Mouse (Mus musculus): ENCODE results near the gene Il6. TPM values are rescaled to one million over a fixed set of nuclear protein-coding genes. Genes with fewer than 3 reads are reported as not detected.
"Not testable (repeated sequence)": the region's sequence is repeated elsewhere in the genome, so short reads cannot be mapped to it uniquely, and the experiment has no call there.

Il6 gene
- polyA plus RNA-seq, 1 experiment, result 2.7 TPM

- Histone ChIP-seq H3K4me1 (ENCODE audit: control insufficient read depth, insufficient read depth, low read length) (peaks cover 12% of the 10 kb centered on the region), H3K4me3 (ENCODE audit: insufficient read depth, low read length) (no peak overlapping the region), H3K27ac (ENCODE audit: insufficient read depth, low read length) (no peak overlapping the region)
- TF ChIP-seq CTCF (IDR thresholded peaks at IDR 0.05; ENCODE audit: borderline replicate concordance, insufficient read depth, low read length) (no peak), POLR2A (IDR thresholded peaks at IDR 0.05; ENCODE audit: low read depth, low read length) (no peak)
Observed at GRCm38 (mm10) chr5:30014580-30014979, 1.7 kb downstream of the Il6 start.

- not testable (repeated sequence) for H3K27ac ChIP-seq (ENCODE audit: insufficient read depth, low read length); H3K4me3 ChIP-seq (ENCODE audit: insufficient read depth, low read length); H3K4me1 ChIP-seq (ENCODE audit: control insufficient read depth, insufficient read depth, low read length)
Observed at GRCm38 (mm10) chr5:30035862-30036261, 22.9 kb downstream of the Il6 start.

DNA sequence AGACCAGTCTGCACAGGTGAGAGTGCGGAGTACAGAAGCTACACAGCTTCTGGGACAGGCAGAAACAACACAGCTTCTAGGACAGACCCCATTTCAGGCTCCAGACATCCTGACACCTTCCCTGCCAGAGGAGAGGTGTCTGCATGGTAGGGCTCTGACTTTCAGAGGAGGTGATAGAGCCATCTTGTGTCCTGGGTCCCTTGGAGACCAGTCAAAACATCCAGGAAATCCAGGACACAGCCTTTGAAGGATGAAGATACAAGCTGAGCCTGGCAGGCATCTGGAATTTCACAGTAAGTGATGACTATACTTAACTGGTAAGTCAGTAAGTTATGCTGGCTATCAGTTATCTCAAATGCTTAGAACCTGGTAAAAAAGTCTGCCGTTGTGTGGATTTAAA, 24.2 kb downstream of the Il6 start:
- not testable (repeated sequence) for H3K27ac ChIP-seq (ENCODE audit: insufficient read depth, low read length); H3K4me3 ChIP-seq (ENCODE audit: insufficient read depth, low read length); H3K4me1 ChIP-seq (ENCODE audit: control insufficient read depth, insufficient read depth, low read length)

- H3K27ac ChIP-seq (ENCODE audit: insufficient read depth, low read length); H3K4me1 ChIP-seq (ENCODE audit: control insufficient read depth, insufficient read depth, low read length); H3K4me3 ChIP-seq (ENCODE audit: insufficient read depth, low read length): not testable (repeated sequence)
Observed at GRCm38 (mm10) chr5:30039324-30039723, 26.4 kb downstream of the Il6 start.

GRCm38 (mm10) chr5:30039841-30040240, 26.9 kb downstream of the Il6 start:
- not testable (repeated sequence) for H3K4me1 ChIP-seq (ENCODE audit: control insufficient read depth, insufficient read depth, low read length); H3K27ac ChIP-seq (ENCODE audit: insufficient read depth, low read length); H3K4me3 ChIP-seq (ENCODE audit: insufficient read depth, low read length)

DNA sequence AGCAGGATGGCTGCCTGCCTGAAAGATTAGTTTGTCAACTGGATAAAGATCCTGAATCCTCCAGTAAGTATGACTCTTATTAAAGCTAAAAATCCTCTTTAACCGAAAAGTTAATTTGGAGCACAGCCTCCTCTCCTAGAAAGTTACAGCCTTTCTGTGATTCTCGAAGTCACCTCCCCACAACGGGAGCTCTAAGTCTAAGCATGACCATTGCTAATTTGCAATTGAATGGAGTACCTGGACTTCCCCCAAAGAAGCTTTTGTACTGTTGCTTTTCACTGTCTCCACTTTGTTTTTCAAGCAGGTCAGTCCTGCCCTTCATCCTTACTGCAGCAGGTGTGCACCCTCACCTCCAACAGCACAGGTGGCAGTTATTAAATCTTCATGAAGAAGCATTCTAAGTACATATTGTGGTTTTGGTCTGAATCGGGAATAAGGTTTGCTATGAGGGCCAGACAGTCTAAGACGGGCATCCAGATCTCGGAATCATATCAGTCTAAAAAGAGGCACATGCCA, 45.4 kb downstream of the Il6 start:
- Histone ChIP-seq H3K4me3 (ENCODE audit: insufficient read depth, low read length) (no peak overlapping the region), H3K4me1 (ENCODE audit: control insufficient read depth, insufficient read depth, low read length) (no peaks in the 10 kb centered on the region), H3K27ac (ENCODE audit: insufficient read depth, low read length) (no peak overlapping the region)
- no peak for TF ChIP-seq POLR2A (IDR thresholded peaks at IDR 0.05; ENCODE audit: low read depth, low read length)
- no peak for TF ChIP-seq CTCF (IDR thresholded peaks at IDR 0.05; ENCODE audit: borderline replicate concordance, insufficient read depth, low read length)

GRCm38 (mm10) chr5:30059607-30060006, 46.7 kb downstream of the Il6 start:
- H3K27ac ChIP-seq (ENCODE audit: insufficient read depth, low read length); H3K4me1 ChIP-seq (ENCODE audit: control insufficient read depth, insufficient read depth, low read length); H3K4me3 ChIP-seq (ENCODE audit: insufficient read depth, low read length): not testable (repeated sequence)

DNA sequence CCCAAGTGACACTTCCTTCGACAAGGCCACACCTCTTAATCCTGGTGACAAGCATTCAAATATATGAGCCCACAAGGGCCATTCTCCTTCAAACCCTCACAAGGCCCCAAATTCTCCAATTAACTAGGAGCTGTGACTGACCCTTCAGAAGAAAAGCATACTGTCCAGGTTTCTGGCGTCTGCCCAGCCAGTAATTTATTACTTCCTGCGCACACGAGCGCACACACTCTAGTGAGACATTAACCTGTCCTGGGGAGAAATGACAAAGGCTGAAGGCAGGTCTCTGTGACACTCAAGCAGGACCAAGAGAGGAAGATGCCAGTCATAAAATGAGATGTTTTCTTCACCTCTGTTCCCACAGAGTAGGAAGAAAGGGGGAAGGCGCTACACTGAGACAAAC, 54.8 kb downstream of the Il6 start:
- no peaks in the 10 kb centered on the region for H3K4me1 ChIP-seq (ENCODE audit: control insufficient read depth, insufficient read depth, low read length)
- no peak overlapping the region for H3K4me3 ChIP-seq (ENCODE audit: insufficient read depth, low read length)
- TF ChIP-seq CTCF (IDR thresholded peaks at IDR 0.05; ENCODE audit: borderline replicate concordance, insufficient read depth, low read length), result no peak
- TF ChIP-seq POLR2A (IDR thresholded peaks at IDR 0.05; ENCODE audit: low read depth, low read length), result no peak

More for the DNA sequence above, 54.8 kb downstream of the Il6 start:
- no peak overlapping the region for H3K27ac ChIP-seq (ENCODE audit: insufficient read depth, low read length)

Other genes with a start within 250 kb of the Il6 start
- gene Tyms, start 60.5 kb downstream of the Il6 start, polyA plus RNA-seq (2011; ENCODE audit: insufficient read length, low read depth, missing spikeins), result 61.5 and 74.1 TPM in 2 replicates
- gene Garem2, start 92.0 kb downstream of the Il6 start, polyA plus RNA-seq (2011; ENCODE audit: insufficient read length, low read depth, missing spikeins), result 1.9 and 2.6 TPM in 2 replicates
- gene 3110082J24Rik, start 93.0 kb downstream of the Il6 start, polyA plus RNA-seq (2011; ENCODE audit: insufficient read length, low read depth, missing spikeins), result not detected in 2 replicates
- gene Hadha, start 142.0 kb downstream of the Il6 start, polyA plus RNA-seq (2011; ENCODE audit: insufficient read length, low read depth, missing spikeins), result 111 and 114 TPM in 2 replicates
- 101 TPM in 2 replicates for gene Hadhb, start 142.1 kb downstream of the Il6 start, polyA plus RNA-seq (2011; ENCODE audit: insufficient read length, low read depth, missing spikeins)
- gene Adgrf3, start 192.6 kb downstream of the Il6 start, polyA plus RNA-seq (2011; ENCODE audit: insufficient read length, low read depth, missing spikeins), result not detected in 2 replicates
- 62.4 and 65.2 TPM in 2 replicates for gene Selenoi, start 219.5 kb downstream of the Il6 start, polyA plus RNA-seq (2011; ENCODE audit: insufficient read length, low read depth, missing spikeins)

Measured in embryonic fibroblast, embryonic 13.5 days (primary cell).